Mouse (Mus musculus) spleen, postnatal 14 days (tissue): Measurements from ENCODE around the gene Gm20914.
"Not testable (repeated sequence)": the region's sequence is repeated elsewhere in the genome, so short reads cannot be mapped to it uniquely, and the experiment has no call there.

ENCODE experiments used
- DNase-seq, 2 experiments: peaks; one replicate each; pipeline ENCODE4 v3.0.0; 2021 to 2022; ENCODE audit warnings: low spot score in 2 of 2

The Gm20914 gene

GRCm38 (mm10) chrY:5725678-5726077, at the start of gene Gm20914:
Gene Gm20914 (plus strand): TSS chrY:5725978.
- DNase-seq, result not testable (repeated sequence)
